Mouse (Mus musculus): ENCODE measurements at regions not wholly inside any gene's neighbourhood (a gene's known extent, or its start where the extent isn't known, plus 50 kb on each side); places are given as distances from the start of the nearest gene placed in this dataset.

DNA sequence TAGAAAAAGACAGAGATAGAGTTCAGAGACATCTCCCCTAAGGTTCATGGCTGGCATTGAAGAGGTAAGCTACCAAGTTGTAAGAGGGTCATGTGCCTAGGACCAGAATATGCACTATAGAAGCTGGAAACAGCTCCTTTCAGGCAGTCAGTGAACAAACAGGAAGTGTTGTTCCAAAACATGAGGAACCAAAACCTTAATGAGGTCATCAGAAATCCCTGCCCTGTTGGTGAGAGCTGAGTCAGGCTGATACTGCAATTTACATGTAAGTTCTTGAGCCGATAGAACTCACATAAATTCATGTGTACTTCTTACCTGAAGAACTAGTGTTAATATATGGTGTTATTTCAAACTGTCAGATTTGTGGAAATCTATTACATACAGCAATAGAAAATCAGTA, 539.1 kb downstream of the Igsf11 start:
- DNase-seq (ENCODE audit: low spot score in 2 of 2): no peak
- no peak for TF ChIP-seq CTCF (conservative IDR thresholded peaks at IDR 0.05)
- H3K27ac ChIP-seq: peak overlapping the region; percentile 43; the same call in 1 of the 2 replicates
- no peak overlapping the region for H3K4me3 ChIP-seq

DNA sequence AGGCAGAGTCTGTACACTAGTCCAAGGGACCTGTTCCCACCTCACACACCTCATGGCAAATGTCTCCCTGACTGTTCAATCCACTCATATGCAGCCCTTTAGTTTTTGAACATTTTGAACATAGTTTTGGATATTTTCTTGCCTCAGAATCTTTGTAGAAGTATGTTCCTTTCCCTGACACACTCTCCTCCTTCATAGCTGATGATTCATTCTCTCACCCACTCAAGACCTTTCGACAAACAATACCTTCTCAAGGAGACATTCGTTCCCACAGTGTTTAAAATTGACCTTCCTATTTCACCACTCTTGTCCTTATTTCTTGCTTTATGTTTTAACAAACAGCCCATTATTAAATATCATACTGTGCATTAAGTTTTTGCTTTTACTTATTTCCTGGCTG, 538.4 kb upstream of the Lsamp start:
- peak overlapping the region; percentile 15; the same call in 1 of the 2 replicates for H3K27ac ChIP-seq

DNA sequence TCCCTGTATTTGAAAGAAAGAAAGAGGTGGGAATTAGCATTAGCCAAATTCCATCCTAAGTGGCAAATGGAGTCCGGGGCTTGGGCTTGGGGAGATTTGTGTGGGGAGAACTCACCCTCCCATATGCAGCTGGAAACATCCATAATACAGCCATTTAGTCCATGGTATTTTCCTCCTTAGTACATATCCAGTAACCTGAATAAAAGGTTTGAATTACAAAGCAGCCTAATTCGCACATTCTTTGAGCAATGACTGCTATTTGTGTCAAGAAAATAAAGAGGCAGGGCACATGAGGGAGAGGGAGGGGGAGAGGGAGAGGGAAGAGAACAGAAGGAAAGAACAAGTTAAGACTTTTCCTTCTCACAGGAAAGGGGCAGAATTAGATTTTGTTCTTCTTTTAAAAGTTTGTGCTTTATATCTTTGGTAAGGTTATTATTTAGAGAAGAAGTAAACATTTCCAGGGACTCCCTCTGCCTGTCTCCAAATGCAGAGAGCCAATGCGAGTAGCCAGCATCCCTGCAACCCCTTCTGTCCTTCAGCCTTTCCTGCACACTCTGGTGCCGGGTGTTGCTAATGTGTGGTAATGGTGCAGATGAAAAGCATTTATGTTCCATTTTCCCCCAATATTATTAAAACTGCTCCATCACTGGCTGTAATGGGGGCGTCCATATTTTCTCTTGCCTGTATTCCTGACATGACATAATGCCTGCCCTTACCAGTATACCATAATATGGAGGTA, 530.6 kb upstream of the Lsamp start:
- TF ChIP-seq CTCF (conservative IDR thresholded peaks at IDR 0.05): no peak
- no peak for DNase-seq (ENCODE audit: low spot score in 2 of 2)
- no peak overlapping the region for H3K4me3 ChIP-seq

More for the DNA sequence above, 538.4 kb upstream of the Lsamp start:
- H3K4me3 ChIP-seq: no peak overlapping the region
- DNase-seq (ENCODE audit: low spot score in 2 of 2): no peak
- no peak for TF ChIP-seq CTCF (conservative IDR thresholded peaks at IDR 0.05)

More for the DNA sequence above, 530.6 kb upstream of the Lsamp start:
- H3K27ac ChIP-seq: no peak overlapping the region
